Mouse (Mus musculus) CD8-positive naive resting alpha-beta T cell, adult 2 months (primary cell): ENCODE results near the gene Anapc15.

Experiments used
- DNase-seq, 2 experiments: peaks; one replicate each; pipeline ENCODE4 v3.0.0; 2022; ENCODE audit warnings: low read depth in 2 of 2, low spot score in 2 of 2

Anapc15 gene

DNA sequence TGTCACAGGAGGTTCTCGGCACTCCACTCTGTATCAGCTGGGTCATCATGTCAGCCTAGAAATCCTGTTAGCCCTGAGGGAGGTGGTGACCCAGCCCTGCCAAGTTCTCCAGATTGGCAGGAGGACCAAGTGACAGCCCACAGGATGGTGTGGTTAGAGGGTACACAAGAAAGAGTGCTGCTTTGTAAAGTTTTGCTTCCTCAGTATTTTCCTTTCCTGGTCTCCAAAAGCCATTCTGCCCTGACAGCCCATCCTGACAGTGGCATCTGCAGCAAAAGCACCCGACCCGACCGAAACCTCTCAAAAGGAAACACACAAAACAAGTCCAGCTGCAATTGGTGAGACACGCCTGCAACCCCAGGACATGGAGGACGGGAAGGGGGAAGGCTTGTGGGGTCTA, 19.3 kb upstream of the Anapc15 start:
- DNase-seq = no peak

GRCm38 (mm10) chr7:101847934-101848333, 15.6 kb upstream of the Anapc15 start:
- DNase-seq = no peak

DNA sequence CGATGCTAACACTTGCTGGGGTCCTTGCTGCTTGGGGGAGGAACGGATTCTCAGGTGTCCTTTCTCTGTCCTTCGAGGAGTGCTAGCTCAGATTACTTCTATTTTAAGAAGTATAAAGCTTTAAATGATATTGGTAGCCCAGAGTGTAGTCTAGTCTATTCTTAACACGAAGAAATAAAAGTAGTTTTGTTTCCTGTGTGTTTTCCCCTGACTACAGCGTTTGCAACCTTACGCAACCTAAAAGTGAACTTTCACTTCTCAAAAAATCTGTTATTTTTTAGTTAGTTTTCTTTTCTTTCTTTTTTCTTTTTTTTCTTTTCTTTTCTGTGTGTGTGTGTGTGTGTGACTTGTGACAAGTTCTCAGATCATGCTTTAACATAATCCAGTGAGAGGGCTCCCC, 11.8 kb upstream of the Anapc15 start:
- no peak for DNase-seq

DNA sequence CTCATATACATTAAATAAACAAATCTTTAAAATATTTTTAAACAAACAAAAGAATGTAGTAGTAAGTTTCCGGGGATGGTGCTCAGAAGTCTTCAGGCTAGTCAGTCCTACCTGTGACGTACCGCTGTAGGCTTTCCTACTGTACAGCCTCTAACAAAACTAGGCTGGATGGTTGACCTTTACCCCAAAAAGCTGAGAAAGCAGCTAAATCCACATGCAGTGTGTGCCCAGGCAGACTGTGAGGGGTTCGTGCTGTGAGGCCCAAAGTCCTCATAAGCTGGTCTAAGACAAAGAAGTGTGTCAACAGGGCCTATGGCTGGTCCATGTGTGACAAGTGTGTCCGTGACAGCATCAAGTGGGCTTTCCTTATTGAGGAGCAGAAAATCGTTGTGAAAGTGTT, 10.7 kb upstream of the Anapc15 start:
- DNase-seq = no peak

DNA sequence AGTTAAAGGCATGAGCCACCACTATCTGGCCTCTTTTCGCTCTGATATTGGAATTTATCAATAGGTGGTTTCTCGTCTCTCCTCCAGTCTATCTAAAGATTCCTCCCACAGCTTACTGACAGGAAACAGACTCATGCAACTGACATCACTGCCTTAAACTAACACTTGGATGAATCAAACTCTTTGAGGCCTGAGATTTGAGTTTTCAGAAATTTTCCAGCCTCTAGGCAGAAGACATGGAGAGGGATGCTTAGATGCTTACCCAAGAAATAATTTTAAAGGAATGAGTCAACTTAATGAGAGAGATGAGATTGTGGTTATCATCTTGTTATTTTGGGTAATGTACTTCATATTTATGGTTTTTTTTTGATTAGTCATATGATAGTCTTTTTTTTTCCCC, 9.7 kb upstream of the Anapc15 start:
- DNase-seq = no peak

DNA sequence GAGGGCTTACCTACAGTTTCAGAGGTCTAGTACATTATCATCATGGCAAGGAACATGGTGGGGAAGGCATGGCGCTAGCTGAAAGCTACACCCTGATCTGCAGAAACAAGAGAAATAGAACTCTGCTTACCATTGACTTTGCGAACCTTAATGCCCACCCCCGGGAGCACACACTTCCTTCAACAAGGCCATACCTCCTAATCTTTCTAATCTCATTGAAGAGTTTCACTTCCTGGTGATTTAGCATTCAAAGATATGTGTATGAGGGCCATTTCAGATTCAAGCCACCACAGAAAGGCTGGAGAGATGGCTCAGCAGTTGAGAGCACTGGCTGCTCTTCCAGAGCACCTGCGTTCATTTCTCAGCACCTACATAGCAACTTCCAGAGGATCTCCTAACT, 6.4 kb upstream of the Anapc15 start, which contains the start of gene Folr2:
Gene Folr2 (minus strand): TSS at position 101 of the 400 bp plus-strand sequence.
- no peak for DNase-seq

DNA sequence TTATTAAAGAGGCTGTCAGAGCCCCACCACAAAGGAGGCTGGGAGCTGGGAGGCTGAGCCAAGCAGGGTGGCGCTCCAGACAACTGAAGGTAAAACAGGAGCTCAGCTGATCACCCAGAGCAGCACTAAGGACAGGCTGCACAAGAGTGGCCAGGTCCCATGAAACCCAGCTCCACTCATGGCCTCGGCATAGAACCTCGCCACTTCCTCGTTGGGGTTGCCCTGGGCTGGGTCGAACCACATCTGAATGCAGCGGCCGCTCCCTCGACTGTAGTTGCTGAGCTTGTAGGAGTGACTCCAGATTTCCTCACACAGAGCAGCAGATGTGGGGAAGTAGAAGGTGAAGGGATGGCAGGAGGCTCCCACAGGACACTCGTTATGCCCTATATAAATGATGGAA, 5.2 kb upstream of the Anapc15 start:
- DNase-seq = no peak

DNA sequence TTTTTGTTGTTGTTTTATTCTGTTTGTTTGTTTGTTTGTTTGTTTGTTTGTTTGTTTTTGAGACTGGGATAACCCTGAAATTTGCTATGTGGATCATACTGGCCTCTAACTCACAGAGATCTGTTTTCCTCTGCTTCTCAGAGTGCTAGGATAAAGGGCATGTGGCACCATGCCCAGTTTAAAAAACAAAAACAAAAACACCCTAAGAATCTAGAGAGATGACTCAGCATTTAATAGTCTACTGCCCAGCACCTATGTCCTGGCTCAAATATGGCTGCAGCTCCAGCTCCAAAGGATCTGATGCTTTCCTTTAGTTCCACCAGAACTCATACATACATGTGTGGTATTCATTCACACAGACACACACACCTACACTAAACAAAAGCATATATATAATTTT, 2.5 kb upstream of the Anapc15 start:
- DNase-seq = no peak

DNA sequence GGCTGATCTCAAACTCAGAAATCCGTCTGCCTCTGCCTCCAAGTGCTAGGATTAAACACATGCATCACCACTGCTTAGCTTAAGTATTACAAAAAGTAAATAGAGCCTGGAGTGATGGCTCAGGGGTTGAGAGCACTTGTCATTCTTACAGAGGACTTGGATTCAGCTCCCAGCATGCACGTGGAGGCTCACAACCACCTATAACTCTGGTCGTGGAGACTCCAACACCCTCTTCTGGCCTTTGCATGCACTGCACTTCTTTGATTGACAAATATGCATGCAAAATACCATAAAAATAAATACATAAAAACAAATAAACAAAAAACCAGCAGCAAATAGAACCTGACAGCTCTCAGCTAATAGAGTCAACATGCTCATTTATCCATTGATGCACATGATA, 1.2 kb upstream of the Anapc15 start:
- no peak for DNase-seq

DNA sequence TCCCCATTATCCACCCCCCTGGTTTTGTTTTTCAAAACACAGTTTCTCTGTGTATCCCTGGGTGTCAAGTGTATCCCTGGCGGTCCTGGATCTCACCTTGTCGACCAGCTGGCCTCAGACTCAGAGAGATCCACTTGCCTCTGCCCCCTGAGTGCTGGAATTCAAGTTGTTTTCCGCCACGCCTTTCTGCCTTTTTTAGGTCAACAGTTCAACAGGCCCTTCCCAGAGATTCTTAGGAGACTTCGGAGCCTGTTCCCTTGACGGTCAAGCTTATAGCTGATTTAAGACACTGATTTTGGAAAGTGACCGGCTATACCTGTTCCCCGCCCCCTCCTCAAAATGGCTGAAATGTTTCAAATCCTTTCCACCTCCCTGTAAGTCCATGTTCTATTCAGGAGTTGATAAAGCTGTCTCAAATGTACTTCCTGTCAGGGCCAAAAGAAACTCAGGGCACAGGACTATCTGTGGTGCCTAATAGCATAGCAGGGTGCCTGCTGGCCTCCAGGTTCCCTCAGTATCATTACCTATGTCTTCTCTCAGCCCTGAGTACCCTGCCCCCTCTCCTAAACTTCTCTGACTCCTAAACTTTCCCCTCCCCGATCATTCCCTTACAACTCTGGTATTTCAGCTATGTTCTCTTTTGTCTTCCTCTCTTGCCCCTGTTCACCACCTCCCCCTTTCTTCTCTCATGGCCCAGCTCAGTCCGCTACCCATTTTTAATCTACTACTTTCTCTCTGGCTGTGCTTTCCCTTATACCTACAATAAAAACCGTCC, 3.2 kb downstream of the Anapc15 start:
- no peak for DNase-seq

- no peak for DNase-seq
Measured at GRCm38 (mm10) chr7:101867482-101867881, 4.0 kb downstream of the Anapc15 start.

DNA sequence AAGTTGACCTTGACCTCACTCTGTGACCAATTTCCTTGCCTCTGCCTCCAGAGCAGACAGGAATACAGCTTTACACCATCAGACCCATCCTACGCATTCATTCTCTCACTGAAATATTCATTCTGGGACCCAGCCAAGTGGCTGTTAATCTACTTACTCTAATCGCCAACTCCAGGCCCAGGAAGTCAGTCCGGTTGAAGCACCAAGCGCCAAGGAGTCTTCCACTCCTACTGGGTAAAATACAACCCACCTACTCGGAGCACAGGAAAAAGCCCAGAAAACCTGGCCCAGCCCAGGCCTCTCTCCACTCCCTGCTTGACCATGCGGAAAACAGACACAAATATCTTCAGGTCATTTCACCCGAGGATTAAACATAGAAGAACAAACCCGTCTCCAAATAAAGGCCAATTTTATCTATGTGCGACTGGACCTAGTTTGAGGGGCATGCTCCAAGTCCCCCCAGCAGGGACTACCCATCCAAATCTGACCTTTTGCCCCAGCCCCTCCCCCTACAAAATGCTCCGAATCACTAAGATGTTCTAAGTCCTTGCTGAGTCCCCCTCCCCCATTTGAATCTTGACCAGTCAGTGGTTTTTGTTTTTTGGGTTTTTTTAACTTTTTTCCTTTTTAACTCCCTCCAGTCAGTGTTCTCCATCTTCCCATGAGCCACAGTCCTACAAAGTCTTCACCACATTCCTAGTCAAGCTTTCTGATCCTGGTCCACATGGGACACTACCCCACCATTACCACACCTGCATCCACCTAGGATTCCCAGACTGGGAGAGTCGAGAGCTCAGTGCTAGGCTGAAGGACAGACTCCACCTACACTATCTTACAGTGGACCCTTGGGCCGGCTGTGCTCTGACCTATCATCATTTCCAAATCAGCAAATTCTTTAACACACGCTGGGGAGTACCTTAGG, 5.0 kb downstream of the Anapc15 start:
- DNase-seq = no peak

DNA sequence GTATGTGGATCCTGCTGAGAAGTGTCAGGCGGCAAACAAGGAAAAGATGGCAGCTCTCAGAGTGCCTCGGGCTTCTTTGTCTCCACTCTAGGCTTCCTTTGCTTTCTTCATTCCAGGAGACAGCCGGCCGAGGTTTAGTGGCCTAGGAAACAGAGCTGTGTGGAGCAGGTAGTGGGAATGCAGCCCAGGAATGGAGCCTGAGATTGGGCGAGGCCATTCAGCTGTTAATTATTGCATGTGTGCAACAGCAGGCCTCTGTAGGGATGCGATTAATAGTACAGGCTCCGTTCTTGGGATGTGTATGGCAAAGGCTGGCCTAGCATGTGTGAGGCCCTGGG, 5.6 kb downstream of the Anapc15 start:
- no peak for DNase-seq

DNA sequence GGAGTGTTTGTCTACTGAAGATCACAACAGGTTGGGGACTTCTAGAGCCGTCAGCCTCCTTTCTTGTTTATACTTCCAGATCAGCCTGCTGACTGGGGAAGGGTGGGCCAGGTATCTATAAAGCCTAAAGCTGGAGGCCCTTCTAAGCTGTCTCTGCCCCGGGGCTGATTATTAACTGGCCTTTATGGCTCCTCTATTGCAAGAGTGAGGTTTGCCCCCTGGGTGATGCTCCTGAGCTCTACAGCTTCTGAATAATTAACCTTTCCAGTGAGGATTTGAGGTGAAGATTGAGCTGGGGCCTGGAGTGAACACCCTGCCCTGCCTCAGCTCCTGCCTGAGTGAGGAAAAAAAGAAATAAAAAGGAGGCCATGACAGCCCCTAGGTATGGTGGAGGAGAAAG, 7.1 kb downstream of the Anapc15 start, which contains the start of gene Folr1:
Gene Folr1 (minus strand): TSS at position 160 of the 400 bp plus-strand sequence.
- DNase-seq = no peak

DNA sequence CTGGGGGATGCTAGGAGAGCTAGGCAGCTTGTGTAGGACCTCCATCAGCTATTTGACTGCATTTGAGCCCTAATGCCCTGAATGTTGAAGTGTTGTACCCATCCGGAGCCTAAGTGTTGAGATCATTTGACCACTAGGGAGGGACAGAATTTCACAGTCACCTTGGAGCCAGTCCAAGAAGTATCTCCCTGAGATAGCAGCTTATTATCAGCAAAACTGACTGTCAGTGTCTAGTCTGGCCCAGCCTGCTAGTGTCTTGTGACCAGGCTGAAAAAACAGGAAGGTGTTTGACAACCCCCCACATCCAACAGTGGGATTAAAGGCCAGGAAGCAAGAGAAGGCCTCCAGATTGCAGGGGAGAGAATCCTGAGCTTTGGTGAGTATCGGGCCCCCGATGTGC, 7.8 kb downstream of the Anapc15 start:
- DNase-seq = no peak

GRCm38 (mm10) chr7:101875978-101876377, 12.5 kb downstream of the Anapc15 start:
- DNase-seq = no peak

- no peak for DNase-seq
Measured at GRCm38 (mm10) chr7:101880855-101881254, 17.3 kb downstream of the Anapc15 start.

DNA sequence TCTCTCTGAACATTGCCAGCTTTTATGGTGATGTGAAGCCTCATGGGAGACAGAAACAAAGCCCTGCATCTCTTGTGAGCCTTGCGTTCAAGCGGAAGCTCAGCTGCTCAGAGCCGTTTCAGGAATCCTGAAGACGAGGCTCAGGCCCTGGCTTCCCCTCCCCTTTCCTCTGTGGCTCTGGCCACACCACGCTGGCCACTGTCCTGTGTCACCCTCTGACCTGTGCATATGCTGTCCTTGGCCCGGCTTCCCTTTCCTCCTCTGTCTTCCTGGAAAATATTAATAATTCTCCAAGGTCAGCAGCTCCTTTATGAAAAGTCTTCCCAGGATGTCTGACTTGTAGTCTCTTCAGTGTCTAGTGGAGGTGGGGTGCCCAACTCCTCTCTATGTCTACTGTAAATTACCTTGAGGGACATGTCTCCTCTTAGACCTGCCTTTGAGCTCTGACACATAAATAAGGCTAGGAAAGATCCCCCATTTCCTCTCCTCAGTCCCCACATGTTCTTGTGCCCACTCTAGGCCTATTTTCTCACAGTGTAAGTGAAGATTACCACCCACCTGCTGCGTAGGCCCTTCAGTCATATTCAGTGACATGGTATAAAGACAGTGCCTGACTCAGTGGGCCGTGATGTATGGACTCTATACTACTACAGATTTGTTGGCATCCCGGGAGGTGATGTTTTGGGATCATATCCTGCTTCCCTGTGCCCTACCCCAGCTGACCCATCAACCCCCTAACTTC, 19.1 kb downstream of the Anapc15 start:
- DNase-seq = no peak

DNA sequence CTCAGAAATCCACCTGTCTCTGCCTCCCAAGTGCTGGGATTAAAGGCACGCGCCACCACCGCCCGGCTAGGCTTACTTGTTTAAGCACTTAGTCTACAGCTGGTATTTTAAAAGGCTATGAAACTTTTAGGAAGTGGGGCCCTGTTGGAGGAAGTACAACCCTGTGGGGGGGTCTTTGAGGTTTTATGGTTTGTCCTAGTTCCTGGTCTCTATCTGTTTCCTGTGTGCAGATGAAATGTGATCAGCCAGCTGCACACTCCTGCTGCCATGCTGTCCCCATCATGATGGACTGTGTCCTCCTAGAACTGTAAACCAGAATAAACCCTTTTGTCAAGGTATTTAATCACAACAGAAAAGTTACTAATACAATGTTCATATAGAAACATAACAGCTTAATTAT, 20.6 kb downstream of the Anapc15 start:
- no peak for DNase-seq

DNA sequence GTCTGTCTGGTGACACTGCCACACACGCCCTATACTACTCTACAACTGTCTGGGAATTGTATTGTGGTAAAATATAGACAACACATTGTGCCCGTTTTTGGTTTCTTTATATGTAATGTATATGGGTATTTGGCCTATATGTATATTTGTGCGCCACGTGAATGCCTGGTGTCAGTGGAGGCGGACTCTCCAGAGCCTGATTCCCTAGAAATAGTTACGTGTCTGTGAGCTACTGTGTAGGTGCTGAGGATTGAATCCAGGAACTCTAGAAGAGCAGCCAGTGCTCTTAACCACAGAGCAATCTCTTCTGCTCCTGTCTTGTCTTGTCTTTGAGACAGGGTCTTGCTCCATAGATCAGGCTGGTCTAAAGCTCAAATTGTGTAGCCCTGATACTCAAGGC, 22.8 kb downstream of the Anapc15 start:
- DNase-seq = no peak

DNA sequence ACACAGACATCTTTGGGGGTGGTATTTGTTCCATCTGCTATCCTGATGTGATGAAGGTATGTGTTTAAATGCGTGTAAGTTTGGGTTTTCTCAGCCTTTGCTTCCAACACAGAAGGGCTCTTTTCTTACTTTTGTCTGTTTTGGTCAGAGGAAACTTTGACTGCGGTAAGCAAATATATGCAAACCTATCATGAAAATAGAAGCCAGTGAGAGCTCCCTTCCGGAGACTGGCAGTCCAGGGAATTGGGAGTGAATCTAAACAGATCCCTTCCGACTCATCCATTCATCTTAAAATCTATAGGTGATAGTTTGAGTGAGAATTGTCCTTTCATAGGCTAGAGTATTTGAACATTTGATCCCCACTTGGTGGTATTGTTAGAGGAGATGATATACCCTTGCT, 24.9 kb downstream of the Anapc15 start:
- DNase-seq = no peak

GRCm38 (mm10) chr7:101895695-101896094, 32.2 kb downstream of the Anapc15 start:
- DNase-seq = no peak
